Mouse (Mus musculus): ENCODE results near the gene Fam118b. TPM values are rescaled to one million over a fixed set of nuclear protein-coding genes. Genes with fewer than 3 reads are reported as not detected.

Gene Fam118b
- polyA plus RNA-seq, 1 experiment from 2014 or later = 34.1 TPM

DNA sequence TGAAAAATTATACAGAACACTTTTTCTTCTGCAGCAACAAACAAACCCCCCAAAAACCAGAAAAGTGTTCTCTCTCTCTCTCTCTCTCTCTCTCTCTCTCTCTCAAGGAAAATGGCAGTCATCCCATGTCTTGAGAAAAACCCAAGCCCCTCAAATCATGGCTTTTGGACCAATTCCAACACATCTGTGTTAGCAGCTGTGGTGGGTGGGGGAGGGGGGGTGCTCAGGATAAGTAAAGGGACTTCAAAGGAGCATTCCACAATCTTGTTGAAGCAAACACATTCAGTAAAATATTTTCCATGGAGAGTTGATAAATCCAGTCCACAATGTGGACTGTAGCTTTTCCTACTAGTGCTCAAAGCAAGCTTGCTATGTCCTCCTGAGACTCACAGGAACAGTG is 18.1 kb downstream of the Fam118b start:
- no peak overlapping the region for H3K9ac ChIP-seq (replicated peaks; ENCODE audit: low read depth, low read length)
- H3K4me2 ChIP-seq (replicated peaks; ENCODE audit: low read depth, low read length) = no peak overlapping the region
- H3K27me3 ChIP-seq (ENCODE audit: control insufficient read depth, insufficient read depth, low read length) = no peaks in the 10 kb centered on the region
- no peaks in the 10 kb centered on the region; the same call in 1 of the 2 replicates for H3K9me3 ChIP-seq (ENCODE audit: control insufficient read depth, low read depth, low read length)
- H3K4me3 ChIP-seq (ENCODE audit: low read depth, low read length) = no peak overlapping the region
- no peak overlapping the region for H3K27ac ChIP-seq (ENCODE audit: low read length)
- no peak for ATAC-seq (ENCODE audit: insufficient number of reproducible peaks, insufficient read depth, low FRiP score, low read depth)
- H3K36me3 ChIP-seq (ENCODE audit: control insufficient read depth, insufficient read depth, low read length) = no peaks in the 10 kb centered on the region
- peaks cover 8% of the 10 kb centered on the region; the same call in 1 of the 2 replicates for H3K4me1 ChIP-seq (ENCODE audit: control insufficient read depth, insufficient read depth, low read length)

DNA sequence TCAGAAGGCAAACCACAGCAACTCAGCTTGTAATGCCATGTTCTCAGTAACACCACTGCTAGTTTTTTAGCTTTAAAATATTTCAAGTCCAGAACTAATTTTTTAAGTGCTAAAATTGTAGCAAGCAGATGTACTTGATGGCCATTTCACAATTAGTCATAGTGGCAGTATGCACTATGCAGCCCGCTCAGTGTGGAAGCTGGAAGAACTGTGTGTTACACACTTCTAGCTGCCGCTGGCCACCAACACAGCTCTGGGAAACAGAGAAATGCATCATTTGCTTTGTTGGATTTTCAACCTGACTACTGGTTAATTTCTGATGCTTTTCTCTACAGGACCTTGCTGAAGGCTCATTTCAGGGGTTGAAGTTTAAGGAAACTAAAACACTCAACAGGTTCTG is 20.2 kb downstream of the Fam118b start:
- Histone ChIP-seq H3K36me3 (ENCODE audit: control insufficient read depth, insufficient read depth, low read length) (no peaks in the 10 kb centered on the region), H3K4me3 (ENCODE audit: low read depth, low read length) (no peak overlapping the region), H3K9me3 (ENCODE audit: control insufficient read depth, low read depth, low read length) (no peaks in the 10 kb centered on the region), H3K4me1 (ENCODE audit: control insufficient read depth, insufficient read depth, low read length) (peaks cover 8% of the 10 kb centered on the region; the same call in 1 of the 2 replicates), H3K4me2 (replicated peaks; ENCODE audit: low read depth, low read length) (no peak overlapping the region), H3K9ac (replicated peaks; ENCODE audit: low read depth, low read length) (no peak overlapping the region), H3K27me3 (ENCODE audit: control insufficient read depth, insufficient read depth, low read length) (no peaks in the 10 kb centered on the region), H3K27ac (ENCODE audit: low read length) (no peak overlapping the region)
- 96% methylated on average over 2 of the region's 2 CpGs for WGBS
- no peak for ATAC-seq (ENCODE audit: insufficient number of reproducible peaks, insufficient read depth, low FRiP score, low read depth)

DNA sequence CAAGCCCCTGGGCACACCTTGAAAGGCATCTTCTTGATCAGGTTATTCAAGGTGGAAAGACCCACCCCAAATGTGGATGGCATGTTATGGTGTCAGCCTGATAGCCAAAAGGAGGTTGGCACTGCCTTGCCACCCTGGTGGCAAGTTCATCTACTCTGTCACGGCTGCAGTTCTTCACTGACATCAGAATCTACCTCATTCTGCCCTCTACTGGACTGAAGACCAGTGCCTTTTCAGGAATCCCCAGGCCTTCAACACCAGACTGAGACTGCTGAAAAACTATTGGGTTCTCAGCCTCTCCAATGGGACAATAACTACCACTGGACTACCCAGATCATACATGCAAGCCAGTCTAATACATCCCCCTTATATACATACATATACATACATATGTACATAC is 27.9 kb downstream of the Fam118b start:
- Histone ChIP-seq H3K4me2 (replicated peaks; ENCODE audit: low read depth, low read length) (no peak overlapping the region), H3K9me3 (ENCODE audit: control insufficient read depth, low read depth, low read length) (no peaks in the 10 kb centered on the region), H3K27me3 (ENCODE audit: control insufficient read depth, insufficient read depth, low read length) (no peaks in the 10 kb centered on the region), H3K9ac (replicated peaks; ENCODE audit: low read depth, low read length) (no peak overlapping the region), H3K4me3 (ENCODE audit: low read depth, low read length) (no peak overlapping the region), H3K27ac (ENCODE audit: low read length) (no peak overlapping the region), H3K4me1 (ENCODE audit: control insufficient read depth, insufficient read depth, low read length) (no peaks in the 10 kb centered on the region), H3K36me3 (ENCODE audit: control insufficient read depth, insufficient read depth, low read length) (no peaks in the 10 kb centered on the region)
- ATAC-seq (ENCODE audit: insufficient number of reproducible peaks, insufficient read depth, low FRiP score, low read depth) = no peak
- WGBS = 92% methylated on average over 1 of the region's 1 CpGs

DNA sequence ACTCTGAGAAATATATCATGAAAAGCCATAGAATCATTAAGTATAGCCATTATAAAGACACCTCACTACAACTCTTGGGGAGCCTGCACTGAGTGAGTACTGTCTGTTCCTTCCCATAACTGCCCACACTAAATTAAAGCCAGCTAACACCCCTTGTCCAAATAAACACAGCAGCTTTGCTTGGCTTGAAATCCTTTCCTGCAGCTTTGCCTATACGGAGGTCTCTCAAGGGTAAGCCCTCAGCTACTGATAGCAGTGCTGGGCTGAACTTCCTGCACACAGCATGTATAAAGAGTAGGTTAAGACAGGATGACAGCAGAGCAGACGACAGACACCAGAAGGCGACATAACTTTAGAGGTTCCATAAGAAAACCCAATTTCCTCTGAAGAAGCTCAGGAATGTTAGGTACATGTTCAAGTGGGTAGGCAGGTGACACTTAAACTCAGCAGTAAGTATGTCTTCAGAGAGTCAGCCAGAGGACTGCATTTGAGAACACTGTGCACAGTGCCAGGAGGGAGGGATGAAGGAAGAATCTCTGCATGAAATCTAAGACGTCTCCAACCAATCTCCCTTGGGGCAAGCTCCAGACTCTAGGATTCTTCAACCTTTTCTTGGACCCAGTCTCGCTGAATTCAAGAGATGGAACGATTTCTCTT is 28.6 kb downstream of the Fam118b start:
- 60% methylated on average over 6 of the region's 6 CpGs for WGBS
- Histone ChIP-seq H3K27me3 (ENCODE audit: control insufficient read depth, insufficient read depth, low read length) (no peaks in the 10 kb centered on the region), H3K4me1 (ENCODE audit: control insufficient read depth, insufficient read depth, low read length) (no peaks in the 10 kb centered on the region), H3K36me3 (ENCODE audit: control insufficient read depth, insufficient read depth, low read length) (no peaks in the 10 kb centered on the region; the same call in 1 of the 2 replicates), H3K4me2 (replicated peaks; ENCODE audit: low read depth, low read length) (no peak overlapping the region), H3K9ac (replicated peaks; ENCODE audit: low read depth, low read length) (no peak overlapping the region), H3K27ac (ENCODE audit: low read length) (no peak overlapping the region), H3K9me3 (ENCODE audit: control insufficient read depth, low read depth, low read length) (no peaks in the 10 kb centered on the region), H3K4me3 (ENCODE audit: low read depth, low read length) (no peak overlapping the region)
- no peak for ATAC-seq (ENCODE audit: insufficient number of reproducible peaks, insufficient read depth, low FRiP score, low read depth)

DNA sequence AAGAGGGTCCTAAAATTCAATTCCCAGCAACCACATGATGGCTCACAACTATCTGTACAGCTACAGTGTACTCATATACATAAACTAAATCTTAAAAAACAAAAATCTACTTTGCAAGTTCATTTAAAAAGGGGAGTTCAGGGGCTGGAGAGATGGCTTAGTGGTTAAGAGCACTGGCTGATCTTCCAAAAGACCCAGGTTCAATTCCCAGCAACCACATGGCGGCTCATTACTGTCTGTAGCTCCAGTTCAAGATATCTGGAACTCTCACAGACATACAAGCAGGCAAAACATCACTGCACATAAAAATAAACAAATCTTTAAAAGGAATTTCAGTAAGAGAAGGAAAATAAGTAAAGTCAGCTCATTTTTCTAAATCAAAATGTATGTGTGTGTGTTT is 29.2 kb downstream of the Fam118b start:
- no peak for ATAC-seq (ENCODE audit: insufficient number of reproducible peaks, insufficient read depth, low FRiP score, low read depth)
- Histone ChIP-seq H3K27ac (ENCODE audit: low read length) (no peak overlapping the region), H3K4me3 (ENCODE audit: low read depth, low read length) (no peak overlapping the region), H3K9me3 (ENCODE audit: control insufficient read depth, low read depth, low read length) (no peaks in the 10 kb centered on the region), H3K4me2 (replicated peaks; ENCODE audit: low read depth, low read length) (no peak overlapping the region), H3K36me3 (ENCODE audit: control insufficient read depth, insufficient read depth, low read length) (peaks cover 5% of the 10 kb centered on the region; the same call in 1 of the 2 replicates), H3K27me3 (ENCODE audit: control insufficient read depth, insufficient read depth, low read length) (no peaks in the 10 kb centered on the region), H3K9ac (replicated peaks; ENCODE audit: low read depth, low read length) (no peak overlapping the region), H3K4me1 (ENCODE audit: control insufficient read depth, insufficient read depth, low read length) (no peaks in the 10 kb centered on the region)
- whole genome bisulfite sequencing = 84% methylated on average over 1 of the region's 1 CpGs

DNA sequence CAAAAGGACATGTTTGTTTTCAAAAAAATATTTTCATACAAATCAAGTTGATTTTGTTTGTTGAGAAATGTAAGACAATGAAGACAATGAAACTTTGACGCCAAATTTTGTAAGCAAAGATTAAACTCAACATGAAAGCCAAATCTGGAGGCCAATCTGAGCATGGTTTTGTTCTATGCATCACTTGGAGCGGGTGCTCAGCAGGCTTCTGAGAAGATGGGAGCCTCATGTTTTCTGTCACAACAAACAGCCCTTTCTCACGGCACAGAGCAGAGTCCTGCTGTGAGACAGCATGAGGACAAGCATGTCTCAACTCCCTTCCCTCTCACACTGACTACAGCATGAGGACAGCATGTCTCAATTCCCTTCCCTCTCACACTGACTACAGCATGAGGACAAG is 31.6 kb downstream of the Fam118b start:
- WGBS = 60% methylated on average over 3 of the region's 3 CpGs
- no peaks in the 10 kb centered on the region for H3K9me3 ChIP-seq (ENCODE audit: control insufficient read depth, low read depth, low read length)
- H3K9ac ChIP-seq (replicated peaks; ENCODE audit: low read depth, low read length) = no peak overlapping the region
- H3K4me3 ChIP-seq (ENCODE audit: low read depth, low read length) = no peak overlapping the region
- H3K4me2 ChIP-seq (replicated peaks; ENCODE audit: low read depth, low read length) = no peak overlapping the region
- H3K27ac ChIP-seq (ENCODE audit: low read length) = no peak overlapping the region
- peaks cover 5% of the 10 kb centered on the region; the same call in 1 of the 2 replicates for H3K36me3 ChIP-seq (ENCODE audit: control insufficient read depth, insufficient read depth, low read length)
- H3K27me3 ChIP-seq (ENCODE audit: control insufficient read depth, insufficient read depth, low read length) = no peaks in the 10 kb centered on the region
- no peaks in the 10 kb centered on the region for H3K4me1 ChIP-seq (ENCODE audit: control insufficient read depth, insufficient read depth, low read length)
- ATAC-seq (ENCODE audit: insufficient number of reproducible peaks, insufficient read depth, low FRiP score, low read depth) = no peak

DNA sequence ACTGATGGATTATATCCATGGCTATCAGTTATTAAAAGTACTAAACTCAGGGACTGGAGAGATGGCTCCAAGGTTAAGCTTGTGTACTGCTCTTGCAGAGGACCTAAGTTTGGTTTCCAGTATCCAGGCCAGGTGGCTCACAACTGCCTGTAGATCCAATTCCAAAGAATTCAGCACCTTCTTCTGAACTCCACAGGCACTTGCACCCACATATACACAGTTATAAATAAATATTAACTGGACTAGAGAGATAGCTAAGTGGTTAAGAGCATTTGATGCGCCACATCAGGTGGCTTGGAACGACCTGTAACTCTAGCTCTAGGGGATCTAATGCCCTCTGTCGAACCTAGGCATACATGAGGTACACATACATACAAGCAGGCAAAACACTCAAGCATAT is 38.9 kb downstream of the Fam118b start:
- no peak overlapping the region for H3K9ac ChIP-seq (replicated peaks; ENCODE audit: low read depth, low read length)
- no peak overlapping the region for H3K27ac ChIP-seq (ENCODE audit: low read length)
- no peaks in the 10 kb centered on the region for H3K4me1 ChIP-seq (ENCODE audit: control insufficient read depth, insufficient read depth, low read length)
- no peaks in the 10 kb centered on the region for H3K27me3 ChIP-seq (ENCODE audit: control insufficient read depth, insufficient read depth, low read length)
- ATAC-seq (ENCODE audit: insufficient number of reproducible peaks, insufficient read depth, low FRiP score, low read depth) = no peak
- no peak overlapping the region for H3K4me2 ChIP-seq (replicated peaks; ENCODE audit: low read depth, low read length)
- WGBS = 83% methylated on average over 3 of the region's 3 CpGs
- no peak overlapping the region for H3K4me3 ChIP-seq (ENCODE audit: low read depth, low read length)
- no peaks in the 10 kb centered on the region for H3K9me3 ChIP-seq (ENCODE audit: control insufficient read depth, low read depth, low read length)
- peaks cover 1% of the 10 kb centered on the region; the same call in 1 of the 2 replicates for H3K36me3 ChIP-seq (ENCODE audit: control insufficient read depth, insufficient read depth, low read length)

DNA sequence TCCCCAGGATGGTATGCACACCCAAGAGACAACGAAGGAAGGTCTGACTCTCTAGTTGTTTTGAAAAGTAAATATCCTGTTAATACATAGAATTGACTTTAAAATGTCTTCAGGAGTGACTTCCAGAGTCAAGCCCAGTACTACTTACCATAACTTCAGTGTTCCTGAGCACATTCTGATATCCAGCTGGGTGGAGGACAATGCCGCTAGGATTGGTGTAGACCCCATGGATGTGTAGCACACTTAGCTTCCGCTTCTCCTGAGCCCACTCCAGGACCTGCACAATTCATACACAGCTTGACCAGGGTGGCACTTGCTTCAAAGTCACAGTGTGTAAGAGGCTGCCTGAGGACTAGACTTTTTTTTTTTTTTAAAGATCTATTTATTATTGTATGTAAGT is 44.1 kb downstream of the Fam118b start:
- no peak overlapping the region for H3K27ac ChIP-seq (ENCODE audit: low read length)
- no peak overlapping the region for H3K4me2 ChIP-seq (replicated peaks; ENCODE audit: low read depth, low read length)
- H3K4me3 ChIP-seq (ENCODE audit: low read depth, low read length) = no peak overlapping the region
- no peaks in the 10 kb centered on the region for H3K9me3 ChIP-seq (ENCODE audit: control insufficient read depth, low read depth, low read length)
- no peaks in the 10 kb centered on the region for H3K4me1 ChIP-seq (ENCODE audit: control insufficient read depth, insufficient read depth, low read length)
- ATAC-seq (ENCODE audit: insufficient number of reproducible peaks, insufficient read depth, low FRiP score, low read depth) = no peak
- H3K9ac ChIP-seq (replicated peaks; ENCODE audit: low read depth, low read length) = no peak overlapping the region
- WGBS = 93% methylated on average over 3 of the region's 3 CpGs
- H3K27me3 ChIP-seq (ENCODE audit: control insufficient read depth, insufficient read depth, low read length) = no peaks in the 10 kb centered on the region
- peaks cover 13% of the 10 kb centered on the region for H3K36me3 ChIP-seq (ENCODE audit: control insufficient read depth, insufficient read depth, low read length)

DNA sequence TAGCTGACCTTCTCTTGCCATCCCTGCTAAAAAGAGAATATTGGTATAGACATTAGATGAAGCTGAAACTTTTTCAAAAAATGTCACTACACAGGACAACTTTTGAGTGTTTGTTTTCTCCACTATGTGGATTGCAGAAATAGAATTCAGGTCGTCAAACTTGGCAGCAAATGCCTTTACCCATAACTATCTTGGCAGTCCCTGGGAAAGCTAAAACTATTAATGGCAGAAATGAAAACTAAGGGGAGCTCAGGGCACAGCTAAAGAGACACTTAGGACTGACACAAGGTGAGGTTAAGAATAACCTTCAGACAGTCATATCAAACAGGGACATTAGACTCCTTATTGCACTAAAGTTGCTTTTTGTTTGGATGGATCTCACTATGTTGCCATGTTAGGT is 49.6 kb downstream of the Fam118b start:
- no peaks in the 10 kb centered on the region for H3K27me3 ChIP-seq (ENCODE audit: control insufficient read depth, insufficient read depth, low read length)
- H3K4me1 ChIP-seq (ENCODE audit: control insufficient read depth, insufficient read depth, low read length) = no peaks in the 10 kb centered on the region
- 75% methylated on average over 1 of the region's 1 CpGs for WGBS
- H3K4me2 ChIP-seq (replicated peaks; ENCODE audit: low read depth, low read length) = no peak overlapping the region
- no peak for ATAC-seq (ENCODE audit: insufficient number of reproducible peaks, insufficient read depth, low FRiP score, low read depth)
- H3K9ac ChIP-seq (replicated peaks; ENCODE audit: low read depth, low read length) = no peak overlapping the region
- peaks cover 49% of the 10 kb centered on the region for H3K36me3 ChIP-seq (ENCODE audit: control insufficient read depth, insufficient read depth, low read length)
- no peak overlapping the region for H3K27ac ChIP-seq (ENCODE audit: low read length)
- no peaks in the 10 kb centered on the region for H3K9me3 ChIP-seq (ENCODE audit: control insufficient read depth, low read depth, low read length)
- no peak overlapping the region for H3K4me3 ChIP-seq (ENCODE audit: low read depth, low read length)

All from stomach, embryonic 14.5 days (tissue).